Comparison of ENCODE assay signal across 12 mouse cellular contexts in genomic region chr5:134621099-134621640, GRCm38 (mm10).
"Had no signal": no experiment of that assay in that cellular context is flagged by ENCODE, and none has a peak within 500 bp of the region (broad histone marks: within the 10 kb centered on the region; RNA-seq: fewer than 3 reads in every experiment).

No protein-coding gene starts in this region.

- H3K4me3 ChIP-seq: limb, embryonic 12.5 days; liver, embryonic 13.5 days; megakaryocyte, embryonic 14.5 days; midbrain, embryonic 15.5 days; neural tube, embryonic 12.5 days had no signal

- ATAC-seq: liver, postnatal 0 days; midbrain, embryonic 15.5 days had no signal

- H3K27ac ChIP-seq: limb, embryonic 12.5 days; liver, embryonic 13.5 days; midbrain, embryonic 15.5 days; neural tube, embryonic 12.5 days; stomach, postnatal 0 days had no signal

- DNase-seq: kidney, adult 18-20 months; kidney, postnatal 10 days; kidney, postnatal 4 days; liver; liver, embryonic 13.5 days; liver, postnatal 0 days; thymus, postnatal 4 days had no signal
